Mouse (Mus musculus) liver, adult 2 months (tissue): ENCODE data around the gene Gm48551.

Experiments
- CTCF ChIP-seq: fragments of 200-500 bp; IDR thresholded peaks from 2 replicates; pipeline ENCODE4 v1.5.1; 2011; ENCODE audit warnings: low read depth, low read length, control low read depth
- POLR2A ChIP-seq: fragments of 200-500 bp; IDR thresholded peaks from 2 replicates; pipeline ENCODE4 v1.6.1; 2011; ENCODE audit warnings: low read length, control low read depth; ENCODE audit not compliant: insufficient read depth; ENCODE audit errors: extremely low read depth

DNA sequence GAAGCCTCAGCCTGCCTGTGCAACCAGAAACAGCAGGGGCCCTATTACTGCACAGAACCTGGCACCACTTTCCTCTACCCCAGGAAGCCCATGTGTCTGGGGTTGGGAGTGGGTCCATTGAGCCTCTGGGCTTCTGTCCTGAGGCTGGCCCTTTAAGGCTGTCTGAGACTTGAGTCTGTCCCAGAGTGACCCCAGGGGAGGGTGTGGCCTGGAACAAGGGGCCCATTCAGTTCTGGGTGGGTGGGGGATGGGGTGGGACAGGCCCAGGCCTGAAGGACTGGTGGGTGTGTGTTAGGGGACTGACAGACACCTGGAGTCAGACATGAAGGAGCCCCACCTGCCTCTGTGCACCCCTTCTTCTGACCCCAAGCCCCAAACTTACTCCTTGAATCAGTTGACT lies 30.4 kb downstream of the Gm48551 start:
- no peak for TF ChIP-seq CTCF
- TF ChIP-seq POLR2A, result no peak
